Mouse (Mus musculus) intestine, embryonic 15.5 days (tissue): ENCODE results near the gene Thap4. TPM values are rescaled to one million over a fixed set of nuclear protein-coding genes. Genes with fewer than 3 reads are reported as not detected.

Source experiments
- ATAC-seq: fragments of 200-750 bp; cut with Nextera tagmentation; 2 replicates; pipeline ENCODE4 v1.8.0; 2017; ENCODE audit warnings: moderate TSS enrichment, moderate library complexity
- H3K27ac ChIP-seq: fragments of 300-500 bp; sonication (generic); 2 replicates; pipeline ENCODE4 v1.5.1; 2015; ENCODE audit warnings: mild to moderate bottlenecking, inconsistent platforms
- H3K27me3 ChIP-seq: fragments of 300-500 bp; sonication (generic); replicated peaks from 2 replicates; pipeline ENCODE4 v1.6.1; 2015; ENCODE audit warnings: inconsistent platforms
- H3K36me3 ChIP-seq: fragments of 300-500 bp; sonication (generic); 2 replicates; pipeline ENCODE4 v1.6.1; 2015; ENCODE audit warnings: inconsistent platforms
- H3K4me1 ChIP-seq: fragments of 300-500 bp; sonication (generic); replicated peaks from 2 replicates; pipeline ENCODE4 v1.6.1; 2015; ENCODE audit warnings: inconsistent platforms
- H3K4me2 ChIP-seq: fragments of 300-500 bp; sonication (generic); replicated peaks from 2 replicates; pipeline ENCODE4 v1.6.1; 2015; ENCODE audit warnings: mild to moderate bottlenecking, inconsistent platforms
- H3K4me3 ChIP-seq: fragments of 300-500 bp; sonication (generic); replicated peaks from 2 replicates; pipeline ENCODE4 v1.5.1; 2015; ENCODE audit warnings: inconsistent platforms
- H3K9ac ChIP-seq: fragments of 300-500 bp; sonication (generic); 2 replicates; pipeline ENCODE4 v1.6.1; 2015; ENCODE audit warnings: inconsistent platforms
- H3K9me3 ChIP-seq: fragments of 300-500 bp; sonication (generic); 2 replicates; pipeline ENCODE4 v1.6.1; 2016; ENCODE audit warnings: inconsistent platforms
- WGBS: fragments of 180-500 bp; shearing (Covaris S2); methylation state at CpG from one replicate; pipeline ENCODE4 v1.1.7; 2015; 5-methylcytosine and 5-hydroxymethylcytosine counted together
- polyA plus RNA-seq: library from polyadenylated mRNA; unstranded; fragments of >200 nt; fragmentation: Nextera tagmentation; extraction: Ambion mirVana; gene quantifications from 2 replicates; pipeline ENCODE4 v1.2.1, GENCODE M21; 2015

Thap4 gene
- polyA plus RNA-seq, 1 experiment from 2014 or later: 70.9 TPM

DNA sequence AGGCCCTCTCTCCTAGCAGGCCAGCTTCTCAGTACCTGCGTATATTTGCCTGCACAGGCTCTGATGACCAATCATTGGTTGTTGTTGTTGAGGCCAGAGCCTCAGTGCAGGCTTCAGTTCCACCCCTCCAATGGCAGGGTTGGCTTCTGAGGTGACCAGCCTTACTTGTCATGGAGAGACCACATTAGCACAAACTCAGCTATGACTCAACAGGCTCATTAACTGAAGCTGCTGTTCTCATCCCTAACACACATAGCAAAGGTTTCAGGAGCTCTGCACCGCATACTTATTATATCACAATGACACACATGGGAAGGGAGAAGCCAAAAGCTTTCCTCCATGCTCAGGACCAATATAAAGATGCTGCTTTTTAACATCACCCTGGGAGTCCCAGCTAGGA, 14.0 kb downstream of the Thap4 start:
- 92% methylated on average over 2 of the region's 2 CpGs for WGBS
- no peak overlapping the region for H3K4me2 ChIP-seq
- no peaks in the 10 kb centered on the region for H3K36me3 ChIP-seq
- no peak for ATAC-seq
- no peak overlapping the region for H3K9ac ChIP-seq
- H3K4me1 ChIP-seq: no peaks in the 10 kb centered on the region
- no peak overlapping the region for H3K4me3 ChIP-seq
- H3K27me3 ChIP-seq: no peaks in the 10 kb centered on the region
- no peak overlapping the region for H3K27ac ChIP-seq
- H3K9me3 ChIP-seq: no peaks in the 10 kb centered on the region

DNA sequence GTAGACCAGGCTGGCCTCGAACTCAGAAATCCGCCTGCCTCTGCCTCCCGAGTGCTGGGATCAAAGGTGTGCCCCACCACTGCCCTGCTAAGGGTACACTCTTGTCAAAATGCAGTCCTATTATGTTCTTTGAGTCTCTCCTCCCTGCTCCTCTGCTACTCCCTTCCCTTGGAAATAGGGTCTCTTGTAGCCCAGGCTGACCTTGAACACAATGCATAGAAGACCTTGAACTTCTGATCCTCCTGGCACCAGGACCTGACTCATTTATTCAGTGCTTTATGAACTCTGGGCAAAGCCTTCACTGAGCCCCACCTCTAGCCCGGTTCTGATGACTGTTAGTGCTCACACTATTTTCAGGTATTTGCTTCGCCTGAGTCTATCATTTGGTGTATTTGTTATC, 17.0 kb downstream of the Thap4 start:
- H3K4me3 ChIP-seq: no peak overlapping the region
- no peaks in the 10 kb centered on the region for H3K36me3 ChIP-seq
- no peaks in the 10 kb centered on the region for H3K9me3 ChIP-seq
- H3K4me2 ChIP-seq: no peak overlapping the region
- H3K4me1 ChIP-seq: no peaks in the 10 kb centered on the region
- 91% methylated on average over 5 of the region's 5 CpGs for WGBS
- H3K9ac ChIP-seq: no peak overlapping the region
- no peak overlapping the region for H3K27ac ChIP-seq
- no peak for ATAC-seq
- no peaks in the 10 kb centered on the region for H3K27me3 ChIP-seq

DNA sequence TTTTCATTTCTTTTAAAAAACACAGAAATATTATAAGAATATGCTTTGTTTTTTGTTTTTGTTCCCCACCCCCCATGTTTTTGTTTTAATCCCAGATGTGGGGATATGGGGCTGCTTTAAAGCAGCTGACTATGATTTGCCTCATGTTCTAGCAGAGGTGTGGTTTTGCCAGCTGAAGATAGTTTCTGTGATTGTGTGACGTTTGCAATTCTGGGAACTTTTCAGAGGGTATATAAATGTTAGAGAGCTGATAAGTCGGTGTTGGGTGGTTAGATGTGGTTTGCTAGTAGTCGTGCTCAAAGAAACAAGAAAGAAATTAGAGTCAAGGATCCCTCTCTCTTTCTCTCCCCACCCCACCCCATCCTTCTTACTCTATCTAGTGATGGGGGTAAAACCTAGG, 18.8 kb downstream of the Thap4 start:
- ATAC-seq: no peak
- Histone ChIP-seq H3K27me3 (no peaks in the 10 kb centered on the region), H3K9me3 (no peaks in the 10 kb centered on the region), H3K4me1 (no peaks in the 10 kb centered on the region), H3K9ac (no peak overlapping the region), H3K27ac (no peak overlapping the region), H3K4me2 (no peak overlapping the region), H3K36me3 (no peaks in the 10 kb centered on the region), H3K4me3 (no peak overlapping the region)
- WGBS: 90% methylated on average over 3 of the region's 3 CpGs

DNA sequence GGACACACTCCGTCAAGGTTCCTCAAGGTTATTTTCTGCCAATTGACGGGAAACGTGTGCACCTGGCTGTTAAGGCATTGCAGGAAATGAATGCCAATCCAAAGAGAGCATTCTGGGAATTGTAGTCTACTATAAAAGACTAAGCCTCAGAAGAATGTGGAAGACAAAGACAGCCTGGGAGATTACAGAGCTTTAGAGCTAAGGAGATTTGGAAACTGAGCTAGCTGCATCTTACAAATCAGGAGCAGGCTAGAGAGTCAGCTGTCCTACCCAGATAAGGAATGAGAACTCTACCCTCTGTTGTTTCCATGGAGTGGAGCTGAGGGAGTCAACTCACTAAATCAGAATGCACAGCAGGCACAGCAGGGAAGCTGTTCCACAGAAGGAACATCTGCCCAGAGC, 22.8 kb downstream of the Thap4 start:
- Histone ChIP-seq H3K4me2 (no peak overlapping the region), H3K36me3 (no peaks in the 10 kb centered on the region)
- peak; percentile 52; the same call in 1 of the 2 replicates for ATAC-seq

DNA sequence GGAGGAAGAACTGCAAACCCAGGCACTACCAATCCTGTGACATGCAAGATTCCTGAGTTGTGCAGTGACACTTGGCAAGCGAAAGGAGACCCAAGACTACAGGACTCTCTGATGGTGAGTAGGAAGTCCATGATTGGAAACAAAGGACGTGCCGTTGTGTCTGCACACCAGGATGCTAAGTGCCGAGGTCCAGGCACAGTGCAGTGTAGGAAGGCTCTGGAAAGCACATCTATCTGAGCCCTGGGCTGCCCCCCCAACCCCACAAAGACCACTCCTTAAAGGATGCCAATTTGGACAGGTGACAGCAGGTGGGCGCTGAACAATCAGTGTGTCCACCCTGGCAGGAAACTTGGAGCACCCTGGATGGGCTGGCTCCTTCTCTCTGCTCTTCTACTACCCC, 23.6 kb downstream of the Thap4 start:
- no peak overlapping the region for H3K4me3 ChIP-seq
- WGBS: 90% methylated on average over 5 of the region's 5 CpGs
- 0 out of 2 replicates have a peak, but pooled peaks have one; percentile 11 for ATAC-seq

More for the DNA sequence above, 22.8 kb downstream of the Thap4 start:
- no peak overlapping the region for H3K4me3 ChIP-seq
- no peaks in the 10 kb centered on the region for H3K4me1 ChIP-seq
- WGBS: 36% methylated on average over 3 of the region's 3 CpGs
- no peaks in the 10 kb centered on the region for H3K9me3 ChIP-seq
- H3K9ac ChIP-seq: no peak overlapping the region
- no peaks in the 10 kb centered on the region for H3K27me3 ChIP-seq
- H3K27ac ChIP-seq: no peak overlapping the region

DNA sequence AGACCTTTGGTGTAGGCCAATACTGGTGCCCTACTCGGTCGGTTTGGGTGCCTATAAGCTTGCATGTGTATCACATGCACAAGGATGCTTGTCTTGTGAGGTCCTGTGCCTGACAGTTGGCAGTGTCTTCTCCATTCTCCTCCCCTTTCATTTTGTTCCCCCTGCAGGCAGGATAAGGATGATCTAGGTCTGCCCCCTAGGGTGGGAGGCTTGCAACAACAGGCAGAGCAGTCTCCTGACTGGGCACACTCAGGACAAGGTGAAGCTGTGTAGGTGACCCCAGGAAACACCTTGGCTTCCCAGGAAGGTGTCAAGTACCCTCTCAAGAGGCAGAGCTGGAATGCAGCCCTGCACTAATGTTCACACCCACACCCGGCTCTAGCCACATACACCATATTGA, 27.7 kb downstream of the Thap4 start:
- peak; percentile 20; the same call in 1 of the 2 replicates for ATAC-seq

More for the DNA sequence above, 23.6 kb downstream of the Thap4 start:
- Histone ChIP-seq H3K9me3 (no peaks in the 10 kb centered on the region), H3K4me1 (no peaks in the 10 kb centered on the region), H3K27ac (no peak overlapping the region), H3K36me3 (no peaks in the 10 kb centered on the region), H3K27me3 (no peaks in the 10 kb centered on the region), H3K4me2 (0 out of 2 replicates have a peak overlapping the region, but pooled peaks have one; percentile 19), H3K9ac (no peak overlapping the region)

DNA sequence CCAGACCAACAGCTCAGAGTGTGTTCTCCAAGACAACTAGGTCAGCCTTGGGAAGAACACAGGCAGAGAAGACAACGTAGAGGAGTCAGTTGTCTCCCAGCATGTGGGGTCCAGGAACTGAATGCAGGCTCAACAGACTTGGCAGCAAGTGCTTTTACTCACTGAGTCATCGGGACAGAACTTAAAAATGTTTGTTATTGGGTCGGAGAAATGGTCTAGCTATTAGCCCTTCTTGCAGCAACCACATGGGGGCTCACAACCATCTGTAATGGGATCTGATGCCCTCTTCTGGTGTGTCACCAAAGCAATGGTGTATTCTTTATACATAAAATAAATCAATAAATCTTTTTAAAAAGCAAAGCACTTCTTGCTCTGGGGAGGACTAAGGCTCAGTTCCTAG, 28.5 kb downstream of the Thap4 start:
- Histone ChIP-seq H3K27ac (no peak overlapping the region), H3K9ac (no peak overlapping the region), H3K27me3 (no peaks in the 10 kb centered on the region), H3K4me3 (no peak overlapping the region), H3K36me3 (no peaks in the 10 kb centered on the region), H3K9me3 (no peaks in the 10 kb centered on the region), H3K4me2 (no peak overlapping the region), H3K4me1 (no peaks in the 10 kb centered on the region)
- 66% methylated on average over 3 of the region's 3 CpGs for WGBS
- ATAC-seq: no peak

More for the DNA sequence above, 27.7 kb downstream of the Thap4 start:
- 60% methylated on average over 3 of the region's 3 CpGs for WGBS
- Histone ChIP-seq H3K9ac (no peak overlapping the region), H3K27ac (no peak overlapping the region), H3K27me3 (no peaks in the 10 kb centered on the region), H3K4me3 (no peak overlapping the region), H3K9me3 (no peaks in the 10 kb centered on the region), H3K36me3 (no peaks in the 10 kb centered on the region), H3K4me1 (no peaks in the 10 kb centered on the region), H3K4me2 (no peak overlapping the region)

DNA sequence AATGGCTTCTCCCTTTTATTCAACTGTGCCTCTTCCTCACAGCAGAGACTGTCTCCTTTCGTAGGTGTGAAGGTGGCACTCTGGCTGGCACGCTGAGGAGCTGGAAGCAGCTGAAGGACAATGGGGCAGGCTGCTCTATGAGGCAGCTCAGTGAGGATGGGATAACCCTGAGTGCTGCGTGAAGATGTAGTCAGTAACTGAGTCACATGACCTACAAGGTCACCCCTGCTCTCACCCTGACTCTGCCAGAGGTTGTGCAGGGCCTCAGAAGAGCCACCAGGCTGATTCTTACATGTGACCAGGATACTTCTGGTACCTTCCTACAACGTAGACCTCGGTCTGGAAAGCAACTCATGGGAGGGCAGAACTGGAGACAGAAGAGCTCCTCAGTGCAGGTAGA, 29.0 kb downstream of the Thap4 start:
- Histone ChIP-seq H3K4me3 (no peak overlapping the region), H3K4me1 (no peaks in the 10 kb centered on the region)
- WGBS: 81% methylated on average over 5 of the region's 5 CpGs

DNA sequence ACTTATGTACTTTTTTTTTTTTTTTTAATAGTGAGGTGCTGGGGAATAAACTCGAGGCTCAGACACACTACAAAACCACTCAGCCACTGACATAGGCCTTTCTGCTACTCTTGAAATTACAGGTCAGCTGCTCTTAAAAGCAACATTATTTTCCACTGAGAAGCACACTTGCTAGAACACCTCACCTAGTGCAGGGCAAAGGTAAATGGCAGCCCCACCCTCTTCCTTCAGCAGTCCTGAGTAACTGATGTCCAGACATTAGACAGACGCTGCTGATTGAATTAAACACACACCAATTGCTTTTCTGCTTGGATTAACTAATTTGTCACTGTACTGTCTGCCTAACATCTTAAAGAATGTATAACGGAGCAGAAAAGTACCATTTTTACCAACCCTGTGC, 30.0 kb downstream of the Thap4 start:
- Histone ChIP-seq H3K4me3 (no peak overlapping the region), H3K36me3 (no peaks in the 10 kb centered on the region), H3K4me2 (no peak overlapping the region), H3K27me3 (no peaks in the 10 kb centered on the region), H3K27ac (no peak overlapping the region), H3K4me1 (no peaks in the 10 kb centered on the region), H3K9me3 (no peaks in the 10 kb centered on the region), H3K9ac (no peak overlapping the region)
- ATAC-seq: peak; percentile 34; the same call in 1 of the 2 replicates
- WGBS: 74% methylated on average over 3 of the region's 3 CpGs

More for the DNA sequence above, 29.0 kb downstream of the Thap4 start:
- Histone ChIP-seq H3K9me3 (no peaks in the 10 kb centered on the region), H3K4me2 (no peak overlapping the region), H3K27ac (no peak overlapping the region), H3K9ac (no peak overlapping the region), H3K36me3 (no peaks in the 10 kb centered on the region), H3K27me3 (no peaks in the 10 kb centered on the region)
- no peak for ATAC-seq

DNA sequence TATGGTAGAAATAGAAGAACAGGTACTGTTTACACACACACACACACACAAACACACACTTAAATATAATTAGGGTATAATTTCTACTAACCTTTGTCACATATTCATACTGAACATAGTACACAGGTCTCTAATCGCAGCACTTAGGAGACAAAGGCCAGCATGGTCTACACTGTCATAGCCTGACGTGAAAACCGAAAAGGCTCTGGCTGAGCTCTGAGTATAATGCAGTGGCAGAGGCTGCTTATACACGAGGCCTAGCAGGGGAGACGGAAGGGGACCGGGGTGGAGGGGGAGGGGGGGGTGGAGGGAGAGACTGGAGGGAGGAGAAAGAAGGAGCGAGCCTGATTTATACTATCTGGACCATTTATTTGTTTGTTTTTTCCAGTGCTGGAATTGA, 33.1 kb downstream of the Thap4 start:
- Histone ChIP-seq H3K9ac (no peak overlapping the region), H3K4me1 (no peaks in the 10 kb centered on the region), H3K27me3 (no peaks in the 10 kb centered on the region), H3K4me3 (no peak overlapping the region), H3K4me2 (no peak overlapping the region), H3K36me3 (peaks cover 3% of the 10 kb centered on the region; the same call in 1 of the 2 replicates), H3K9me3 (no peaks in the 10 kb centered on the region), H3K27ac (no peak overlapping the region)
- ATAC-seq: no peak
- WGBS: 65% methylated on average over 7 of the region's 7 CpGs

DNA sequence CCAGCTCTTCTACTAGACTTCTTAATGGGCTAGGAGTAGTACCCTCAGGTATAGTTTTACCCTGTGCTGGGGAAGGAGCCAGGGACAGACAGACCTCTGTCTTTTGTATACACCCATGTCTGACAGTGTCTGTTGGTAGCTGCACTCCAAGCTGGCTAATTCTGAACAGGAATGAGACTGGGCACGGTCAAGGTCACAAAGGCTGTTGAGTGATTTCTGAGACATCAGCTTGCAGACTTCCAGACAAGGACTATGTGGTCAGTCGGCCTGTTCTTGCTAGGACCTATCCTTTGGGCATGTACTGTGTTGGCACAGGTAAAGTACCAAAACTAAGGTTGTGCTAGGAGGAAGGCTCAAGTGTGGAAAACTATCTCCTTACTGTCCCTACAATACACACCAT, 38.5 kb downstream of the Thap4 start:
- no peaks in the 10 kb centered on the region for H3K4me1 ChIP-seq
- H3K4me2 ChIP-seq: no peak overlapping the region
- H3K9ac ChIP-seq: no peak overlapping the region
- H3K27ac ChIP-seq: no peak overlapping the region
- H3K4me3 ChIP-seq: no peak overlapping the region
- H3K36me3 ChIP-seq: peaks cover 6% of the 10 kb centered on the region; the same call in 1 of the 2 replicates
- H3K27me3 ChIP-seq: no peaks in the 10 kb centered on the region
- H3K9me3 ChIP-seq: no peaks in the 10 kb centered on the region
- no peak for ATAC-seq
- WGBS: 81% methylated on average over 2 of the region's 2 CpGs

DNA sequence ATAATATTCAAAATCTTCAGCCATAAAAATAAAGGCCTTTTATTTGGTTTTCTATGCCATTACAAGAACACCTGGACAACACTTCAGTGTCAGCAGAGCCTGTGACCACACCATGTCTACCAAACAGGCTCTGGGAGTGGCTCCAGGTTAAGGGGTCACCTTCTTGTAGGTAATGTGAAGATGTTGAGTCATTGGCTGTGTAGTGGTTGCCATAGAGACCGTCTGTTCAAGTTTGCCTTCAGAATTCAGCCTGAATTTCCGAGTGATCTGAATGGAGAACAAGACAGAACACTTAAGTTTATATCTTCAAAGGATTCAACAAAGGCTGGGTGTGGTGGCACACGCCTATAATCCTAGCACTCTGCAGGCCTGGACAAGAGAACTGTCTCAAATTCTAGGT, 49.3 kb downstream of the Thap4 start:
- H3K9me3 ChIP-seq: no peaks in the 10 kb centered on the region
- H3K4me1 ChIP-seq: no peaks in the 10 kb centered on the region
- H3K4me3 ChIP-seq: no peak overlapping the region
- H3K27ac ChIP-seq: no peak overlapping the region
- H3K9ac ChIP-seq: no peak overlapping the region
- H3K4me2 ChIP-seq: no peak overlapping the region
- H3K36me3 ChIP-seq: peaks cover 2% of the 10 kb centered on the region; the same call in 1 of the 2 replicates
- H3K27me3 ChIP-seq: no peaks in the 10 kb centered on the region
- no peak for ATAC-seq
- WGBS: 75% methylated on average over 3 of the region's 3 CpGs

DNA sequence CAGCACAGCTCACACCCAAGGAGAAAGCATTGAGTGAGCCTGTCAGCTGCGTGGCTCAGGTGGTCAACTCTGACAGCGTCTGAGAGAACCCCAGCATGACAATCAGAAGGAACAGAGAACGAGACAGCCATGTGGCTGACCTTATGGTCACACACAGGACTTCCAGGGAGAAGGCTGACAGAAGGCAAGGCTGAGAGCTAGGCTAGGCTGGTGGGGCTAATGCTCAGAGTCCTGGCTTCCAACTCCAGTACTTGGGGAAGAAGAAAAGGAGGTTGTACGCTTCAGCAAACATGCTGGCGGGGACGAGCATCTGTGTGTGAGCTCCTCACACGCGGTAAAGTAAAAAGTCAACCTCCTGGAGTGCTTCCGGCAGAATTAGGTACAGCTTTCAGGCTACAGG, 50.3 kb downstream of the Thap4 start:
- H3K9me3 ChIP-seq: no peaks in the 10 kb centered on the region
- no peak overlapping the region for H3K9ac ChIP-seq
- 89% methylated on average over 9 of the region's 9 CpGs for WGBS
- no peak overlapping the region for H3K4me3 ChIP-seq
- H3K36me3 ChIP-seq: peaks cover 2% of the 10 kb centered on the region; the same call in 1 of the 2 replicates
- H3K27ac ChIP-seq: no peak overlapping the region
- H3K4me1 ChIP-seq: no peaks in the 10 kb centered on the region
- no peak for ATAC-seq
- H3K4me2 ChIP-seq: no peak overlapping the region
- no peaks in the 10 kb centered on the region for H3K27me3 ChIP-seq
